Mouse (Mus musculus): Measurements from ENCODE around the gene Ndufb7. TPM values are rescaled to one million over a fixed set of nuclear protein-coding genes. Genes with fewer than 3 reads are reported as not detected.
A peak's percentile ranks its signal among the peaks of the same experiment; 100 is the strongest.
"Not testable (repeated sequence)": the region's sequence is repeated elsewhere in the genome, so short reads cannot be mapped to it uniquely, and the experiment has no call there.

Gene Ndufb7
- total RNA-seq, 2 experiments from 2014 or later: 147 to 150 TPM

GRCm38 (mm10) chr8:83576516-83576895 lies 10.0 kb downstream of the Ndufb7 start:
- no peak for DNase-seq

- no peak for DNase-seq
Observed at GRCm38 (mm10) chr8:83576921-83577320, 10.4 kb downstream of the Ndufb7 start.

GRCm38 (mm10) chr8:83577384-83577791 lies 10.9 kb downstream of the Ndufb7 start:
- peak; percentile 1 to 7 for DNase-seq

- peak; percentile 2 for DNase-seq
Observed at GRCm38 (mm10) chr8:83578131-83579055, 11.9 kb downstream of the Ndufb7 start.

GRCm38 (mm10) chr8:83579676-83580075 lies 13.2 kb downstream of the Ndufb7 start:
- DNase-seq: no peak

GRCm38 (mm10) chr8:83580826-83581225 lies 14.4 kb downstream of the Ndufb7 start:
- DNase-seq: no peak

GRCm38 (mm10) chr8:83582226-83582625 lies 15.8 kb downstream of the Ndufb7 start:
- DNase-seq: peak in 1 of 2 experiments; percentile 3

GRCm38 (mm10) chr8:83583236-83583635 lies 16.8 kb downstream of the Ndufb7 start:
- DNase-seq: no peak

- DNase-seq: no peak
Observed at GRCm38 (mm10) chr8:83584771-83585170, 18.3 kb downstream of the Ndufb7 start.

- no peak for DNase-seq
Observed at GRCm38 (mm10) chr8:83585333-83585732, 18.9 kb downstream of the Ndufb7 start.

- DNase-seq: no peak
Observed at GRCm38 (mm10) chr8:83587644-83588043, 21.2 kb downstream of the Ndufb7 start.

GRCm38 (mm10) chr8:83588886-83589285 lies 22.4 kb downstream of the Ndufb7 start:
- DNase-seq: no peak

GRCm38 (mm10) chr8:83590488-83591023 lies 24.1 kb downstream of the Ndufb7 start:
- DNase-seq: no peak

GRCm38 (mm10) chr8:83592682-83593081 lies 26.2 kb downstream of the Ndufb7 start:
- no peak for DNase-seq

- no peak for DNase-seq
Observed at GRCm38 (mm10) chr8:83593325-83594166, 27.1 kb downstream of the Ndufb7 start.

GRCm38 (mm10) chr8:83594167-83595049 lies 27.9 kb downstream of the Ndufb7 start:
- peak; percentile 94 to 95 for DNase-seq

- not testable (repeated sequence) for DNase-seq
Observed at GRCm38 (mm10) chr8:83595050-83595345, 28.5 kb downstream of the Ndufb7 start.

- no peak for DNase-seq
Observed at GRCm38 (mm10) chr8:83596369-83596768, 29.9 kb downstream of the Ndufb7 start.

GRCm38 (mm10) chr8:83598146-83598545 lies 31.7 kb downstream of the Ndufb7 start:
- no peak for DNase-seq

GRCm38 (mm10) chr8:83599814-83600213 lies 33.3 kb downstream of the Ndufb7 start:
- no peak for DNase-seq

GRCm38 (mm10) chr8:83602650-83603029 lies 36.2 kb downstream of the Ndufb7 start:
- no peak for DNase-seq

Measured in layer of hippocampus, postnatal 36 days (tissue).